Mouse (Mus musculus): ENCODE data around the gene Smarcb1.

Smarcb1 gene

GRCm38 (mm10) chr10:75921026-75921725 lies at the start of gene Smarcb1:
Gene Smarcb1 (minus strand): TSS chr10:75921617.
- peak; percentile 88 to 94 for DNase-seq (ENCODE audit: low spot score in 2 of 2)

DNA sequence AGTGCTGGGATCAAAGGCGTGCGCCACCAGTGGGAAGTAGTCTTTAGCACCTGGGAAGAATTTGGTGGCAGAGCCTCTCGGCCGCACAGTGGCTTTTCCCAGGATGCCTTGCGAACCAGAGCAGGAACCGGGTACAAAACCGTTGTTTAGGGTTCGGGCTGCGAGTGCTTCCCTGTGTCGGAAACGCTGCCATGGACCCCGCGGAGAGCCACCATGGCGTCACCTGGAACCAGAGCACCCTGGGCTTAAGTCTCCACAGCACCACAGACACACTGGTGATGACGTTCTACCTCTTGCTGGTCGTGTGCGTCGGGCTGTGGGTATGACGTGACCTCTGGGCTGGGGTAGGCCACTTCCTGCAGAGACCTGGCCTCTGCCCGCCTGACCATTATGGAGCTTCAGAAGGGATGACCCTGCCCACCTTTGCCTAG lies 33.0 kb upstream of the Smarcb1 start, which contains the start of gene Gm5134:
Gm5134 (plus strand) TSS at position 134 of the 431 bp plus-strand sequence.
- DNase-seq (ENCODE audit: low spot score in 2 of 2) = no peak

DNA sequence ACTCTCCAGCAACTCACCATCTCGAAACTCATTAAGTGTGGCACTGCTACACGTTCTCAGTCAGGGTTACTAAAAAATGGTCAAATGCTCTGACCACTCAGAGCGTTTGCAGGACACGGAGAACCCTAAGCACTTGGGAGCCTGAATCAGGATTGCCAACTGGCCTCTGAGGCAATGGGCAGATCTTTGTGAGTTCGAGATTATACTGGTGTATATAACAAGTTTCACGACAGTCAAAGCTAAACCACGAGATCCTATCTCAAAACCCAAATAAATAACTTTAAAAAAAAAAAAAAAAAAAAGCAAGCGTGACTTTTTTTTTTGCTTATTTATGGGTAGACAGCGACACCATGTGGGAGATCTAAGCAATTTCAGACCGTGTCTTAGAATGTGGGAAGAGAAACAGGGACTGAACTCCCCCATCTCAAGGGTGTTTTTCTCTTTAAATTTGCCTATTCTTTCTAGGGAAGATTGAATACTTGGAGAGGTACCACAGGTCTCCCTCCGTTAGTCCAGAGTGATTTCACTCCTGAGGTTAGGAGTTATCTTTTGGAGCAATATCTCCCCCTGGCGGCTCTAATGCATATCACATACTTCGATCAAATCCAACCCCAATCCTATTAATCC lies 30.1 kb upstream of the Smarcb1 start:
- DNase-seq (ENCODE audit: low spot score in 2 of 2) = peak in 1 of 2 experiments; percentile 56

GRCm38 (mm10) chr10:75950791-75951210 lies 29.4 kb upstream of the Smarcb1 start:
- no peak for DNase-seq (ENCODE audit: low spot score in 2 of 2)

DNA sequence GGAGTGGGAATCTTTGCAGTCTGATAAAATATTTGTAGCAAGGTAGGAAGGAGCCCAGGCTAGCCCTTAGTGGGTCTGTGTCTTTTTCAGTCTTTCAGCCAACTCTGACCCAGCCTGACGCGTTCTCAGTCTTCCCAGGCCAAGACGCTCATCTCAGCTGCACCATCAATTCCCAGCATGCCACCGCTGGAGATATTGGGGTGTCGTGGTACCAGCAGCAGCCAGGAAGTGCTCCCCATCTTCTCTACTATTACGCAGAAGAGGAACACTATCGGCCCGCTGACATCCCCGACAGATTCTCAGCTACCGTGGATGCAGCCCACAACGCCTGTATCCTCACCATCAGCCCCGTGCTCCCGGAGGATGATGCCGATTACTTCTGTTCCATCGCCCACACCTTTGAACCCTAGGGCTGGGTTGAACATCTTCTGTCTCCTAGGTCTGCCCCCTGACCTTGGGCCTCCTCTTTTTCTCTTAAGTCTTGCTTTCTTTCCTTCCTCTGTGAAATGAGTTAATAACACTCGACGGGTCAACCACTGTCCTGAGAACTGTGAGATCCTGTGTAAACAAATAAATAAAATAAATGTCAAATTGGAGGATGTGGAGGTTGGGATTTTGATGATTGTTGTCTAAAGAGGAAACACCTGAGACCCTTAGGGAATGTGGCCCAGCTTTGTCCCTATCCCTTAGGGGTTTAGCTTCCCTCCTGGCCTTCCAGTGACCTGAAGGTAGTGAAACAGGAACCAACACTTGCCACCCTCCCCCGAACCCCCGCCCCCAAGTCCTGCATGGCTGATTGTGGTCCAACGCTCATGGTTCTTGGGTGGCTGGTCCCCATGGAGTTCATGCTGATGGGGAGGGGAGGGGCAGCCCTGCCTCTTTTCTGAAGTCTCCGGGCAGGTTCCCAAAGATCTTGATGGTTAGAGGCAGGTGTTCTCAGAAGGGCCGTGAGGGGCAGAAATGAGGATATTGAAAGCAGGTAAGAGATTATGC lies 27.9 kb upstream of the Smarcb1 start:
- DNase-seq (ENCODE audit: low spot score in 2 of 2) = no peak

DNA sequence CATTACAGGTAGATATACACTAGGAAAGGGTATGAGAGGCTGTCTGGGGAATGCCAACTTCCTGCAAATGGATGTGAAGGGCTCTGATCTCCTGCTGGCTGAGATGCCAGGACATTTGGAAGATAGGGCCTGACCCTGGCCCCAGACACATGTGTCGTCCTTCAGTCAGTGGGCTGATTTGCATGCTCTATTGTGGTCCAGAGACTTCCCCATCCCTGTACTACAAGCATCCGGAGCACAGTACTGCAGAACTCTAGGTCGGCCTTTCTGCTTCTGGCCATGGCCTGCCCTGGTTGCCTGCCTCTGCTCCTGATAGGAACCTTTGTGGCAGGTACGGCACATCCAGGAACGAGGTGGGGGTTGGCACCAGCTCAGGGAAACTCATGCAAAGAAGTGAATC lies 26.7 kb upstream of the Smarcb1 start:
- DNase-seq (ENCODE audit: low spot score in 2 of 2) = no peak

GRCm38 (mm10) chr10:75945896-75946295 lies 24.5 kb upstream of the Smarcb1 start:
- DNase-seq (ENCODE audit: low spot score in 2 of 2) = no peak

- DNase-seq (ENCODE audit: low spot score in 2 of 2) = no peak
Observed at GRCm38 (mm10) chr10:75945213-75945612, 23.8 kb upstream of the Smarcb1 start.

DNA sequence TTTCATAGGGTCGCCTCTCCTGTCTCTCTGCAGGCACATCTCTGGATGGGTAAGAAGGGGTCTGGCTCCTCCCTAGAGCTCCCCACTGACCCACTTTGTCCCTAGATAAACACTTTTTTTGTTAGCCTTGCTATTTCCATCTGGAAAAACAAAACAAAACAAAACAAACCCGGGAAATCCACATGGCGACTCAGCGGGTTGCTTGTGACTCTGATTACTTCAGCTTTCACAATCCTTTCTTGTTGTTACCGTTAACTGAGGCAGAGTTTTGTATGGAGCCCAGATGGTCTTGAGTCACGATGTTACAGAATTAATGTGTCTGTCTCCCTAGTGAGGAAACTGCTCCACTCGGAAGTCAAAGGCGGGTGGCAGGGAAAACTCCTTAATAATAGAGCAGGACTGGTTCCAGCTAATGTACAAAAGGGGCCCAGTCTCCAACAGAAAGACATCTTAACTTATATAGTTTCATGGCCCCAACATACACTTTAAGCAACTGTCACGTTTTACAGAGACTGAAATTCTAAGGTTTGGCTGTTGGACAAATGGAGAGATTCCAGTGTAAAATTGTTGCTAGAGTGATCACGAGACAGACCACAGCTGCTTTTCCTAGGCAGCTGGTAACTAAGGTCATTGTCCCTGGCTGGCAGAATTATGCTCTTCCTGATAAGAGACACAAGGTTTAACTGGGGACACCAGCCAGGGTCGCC lies 22.8 kb upstream of the Smarcb1 start:
- no peak for DNase-seq (ENCODE audit: low spot score in 2 of 2)

GRCm38 (mm10) chr10:75942736-75943477 lies 21.5 kb upstream of the Smarcb1 start, which contains the start of gene Vpreb3:
Gene Vpreb3 (plus strand): TSS chr10:75943057.
- no peak for DNase-seq (ENCODE audit: low spot score in 2 of 2)

- DNase-seq (ENCODE audit: low spot score in 2 of 2) = no peak
Observed at GRCm38 (mm10) chr10:75941042-75941824, 19.8 kb upstream of the Smarcb1 start.

- no peak for DNase-seq (ENCODE audit: low spot score in 2 of 2)
Observed at GRCm38 (mm10) chr10:75940520-75940919, 19.1 kb upstream of the Smarcb1 start, which contains the start of gene Gm867. Gene Gm867 (minus strand): TSS chr10:75940672.

- no peak for DNase-seq (ENCODE audit: low spot score in 2 of 2)
Observed at GRCm38 (mm10) chr10:75939481-75940234, 18.2 kb upstream of the Smarcb1 start.

GRCm38 (mm10) chr10:75937851-75938643 lies 16.6 kb upstream of the Smarcb1 start:
- DNase-seq (ENCODE audit: low spot score in 2 of 2) = no peak

DNA sequence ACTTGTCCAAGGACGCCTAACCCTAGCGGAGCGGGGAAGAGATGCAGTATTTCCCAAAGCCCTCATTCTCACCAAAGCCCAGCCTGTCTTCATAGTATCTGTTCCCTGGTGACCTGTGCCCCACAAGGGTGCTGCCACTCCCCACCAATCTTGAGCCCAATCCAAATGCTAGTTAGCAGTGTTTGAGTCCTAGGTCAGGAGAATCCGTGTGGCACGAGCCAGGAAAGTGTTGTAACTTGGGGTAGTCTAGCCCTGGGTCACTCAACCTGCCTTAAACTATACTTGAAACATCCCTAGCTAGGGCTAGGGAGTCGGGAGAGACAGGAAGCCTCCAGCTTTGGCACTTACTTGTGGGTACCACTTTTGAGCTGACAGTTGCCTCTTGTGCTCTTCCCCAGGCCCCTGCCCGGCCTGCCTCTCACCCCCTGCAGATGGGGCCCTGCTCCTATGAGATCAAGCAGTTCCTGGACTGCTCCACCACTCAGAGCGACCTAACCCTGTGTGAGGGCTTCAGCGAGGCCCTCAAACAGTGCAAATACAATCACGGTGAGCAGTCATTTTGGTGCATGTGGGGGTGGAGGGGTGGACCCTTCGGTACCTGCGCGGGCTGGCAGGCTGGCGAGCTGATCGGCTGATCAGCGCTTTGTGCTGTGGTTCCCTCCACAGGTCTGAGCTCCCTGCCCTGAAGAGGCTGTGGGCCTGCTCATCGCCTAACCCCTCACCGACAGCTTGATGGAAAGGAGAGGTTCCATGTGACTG lies 15.7 kb upstream of the Smarcb1 start:
- no peak for DNase-seq (ENCODE audit: low spot score in 2 of 2)

- DNase-seq (ENCODE audit: low spot score in 2 of 2) = peak in 1 of 2 experiments; percentile 40
Observed at GRCm38 (mm10) chr10:75935680-75936541, 14.5 kb upstream of the Smarcb1 start, which contains the start of gene Mmp11. Gene Mmp11 (minus strand): TSS chr10:75936496.
